Mouse (Mus musculus) embryonic stem cell, embryonic (primary cell): ENCODE measurements around the gene Atp6v0a4.

Source experiments
- CTCF ChIA-PET, 4 experiments: fragments of 300-600 bp in 2 of 4; fragments of 350-600 bp in 2 of 4; sonication (Branson Sonifier 250); formaldehyde crosslinking; loops; one replicate each; lab custom pipeline; 2022; ENCODE audit warnings: inconsistent platforms in 2 of 4; lab: Charles Lee
- POLR2A ChIA-PET, 4 experiments: fragments of 300-600 bp in 2 of 4; fragments of 350-600 bp in 2 of 4; sonication (Branson Sonifier 250); formaldehyde crosslinking; loops; one replicate each; lab custom pipeline; 2022; ENCODE audit warnings: antibody characterized with exemption in 4 of 4, inconsistent platforms in 1 of 4; lab: Charles Lee

Atp6v0a4 gene

DNA sequence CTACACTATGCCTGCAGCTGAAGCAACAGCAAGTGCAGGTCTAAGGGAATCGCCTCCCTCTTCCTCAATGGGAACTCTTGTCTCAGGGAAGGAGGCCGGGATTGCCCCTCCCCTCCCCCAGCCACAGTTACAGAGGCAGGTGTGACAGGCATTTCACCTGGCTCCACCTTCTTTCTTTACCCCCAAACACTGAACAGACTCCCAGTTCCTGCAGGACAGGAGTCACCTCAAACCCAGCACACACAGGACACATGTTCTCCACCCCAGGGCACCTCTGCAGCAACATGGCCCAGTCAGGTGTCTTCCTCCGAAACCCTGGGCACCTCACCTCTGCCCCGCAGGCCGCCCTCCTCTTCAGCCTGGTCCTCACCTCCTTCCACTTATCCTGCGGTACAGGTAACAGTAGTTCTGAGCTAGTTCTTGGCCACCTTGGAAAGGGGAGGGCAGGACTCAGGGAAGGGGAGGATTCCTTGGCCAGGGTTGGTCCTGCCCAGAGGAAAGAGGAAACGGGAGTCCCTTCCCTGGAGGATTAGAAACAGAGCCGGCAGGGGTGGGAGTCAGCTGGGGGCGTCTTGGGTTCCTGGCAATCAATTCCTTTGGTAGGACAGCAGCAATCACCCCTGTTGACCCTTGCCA is 15.1 kb downstream of the Atp6v0a4 start, which contains the start of gene Tmem213:
Gene Tmem213, plus strand, starts transcription at position 96 of the 636 bp plus-strand sequence.
- CTCF ChIA-PET, result no interaction called here
- POLR2A ChIA-PET, result interaction anchor here in 1 of 4 experiments (0.8 to 1.1 kb wide), 2 partner anchors 9 to 37 kb away, joined by 3 to 4 read pairs; no protein-coding TSS in a partner anchor

DNA sequence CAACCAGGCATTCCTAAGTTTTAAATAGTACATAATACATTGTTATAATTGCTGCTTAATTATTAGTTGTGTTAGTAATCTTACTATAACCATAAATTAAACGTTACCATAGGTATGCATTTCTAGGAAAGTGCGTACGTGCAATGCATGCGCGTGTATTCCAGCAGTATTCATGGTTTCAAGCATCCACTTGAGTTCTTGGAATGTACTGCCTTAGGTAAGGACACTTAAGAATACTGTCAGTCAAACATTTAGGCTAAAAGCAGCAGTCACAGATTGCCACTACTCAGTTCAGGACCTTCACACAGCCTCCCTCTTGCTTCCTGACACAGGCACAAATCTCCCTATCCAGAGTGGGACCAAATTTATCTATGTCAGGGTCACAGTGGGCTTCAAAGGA is 15.9 kb downstream of the Atp6v0a4 start:
- ChIA-PET CTCF (no interaction called here), POLR2A (interaction anchor here in 1 of 4 experiments (1.1 kb wide), 1 partner anchor 38 kb away, joined by 4 read pairs; no protein-coding TSS in a partner anchor)

DNA sequence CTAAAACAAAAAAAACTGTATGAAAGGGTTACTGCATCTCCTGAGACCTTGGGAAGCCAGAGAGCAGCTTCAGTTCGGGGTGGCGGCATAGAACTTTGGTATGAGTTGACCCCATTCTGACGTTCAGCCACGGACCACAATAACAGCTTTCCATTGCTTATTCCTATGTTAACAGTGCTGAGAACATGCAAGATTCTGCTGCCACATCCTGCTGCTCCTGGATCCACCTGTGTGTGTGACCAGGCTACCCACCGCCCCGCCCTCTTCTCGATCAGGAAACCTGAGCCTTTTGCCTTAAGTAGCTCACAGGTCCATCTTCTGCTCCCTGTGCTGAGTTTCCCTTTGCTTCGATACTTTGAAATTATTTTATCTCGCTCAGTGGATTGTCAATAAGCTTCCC is 18.5 kb downstream of the Atp6v0a4 start:
- ChIA-PET CTCF (no interaction called here), POLR2A (interaction anchor here (0.7 to 2.5 kb wide), 5 partner anchors 9 to 36 kb away, joined by 3 to 8 read pairs (median 4); no protein-coding TSS in a partner anchor)

DNA sequence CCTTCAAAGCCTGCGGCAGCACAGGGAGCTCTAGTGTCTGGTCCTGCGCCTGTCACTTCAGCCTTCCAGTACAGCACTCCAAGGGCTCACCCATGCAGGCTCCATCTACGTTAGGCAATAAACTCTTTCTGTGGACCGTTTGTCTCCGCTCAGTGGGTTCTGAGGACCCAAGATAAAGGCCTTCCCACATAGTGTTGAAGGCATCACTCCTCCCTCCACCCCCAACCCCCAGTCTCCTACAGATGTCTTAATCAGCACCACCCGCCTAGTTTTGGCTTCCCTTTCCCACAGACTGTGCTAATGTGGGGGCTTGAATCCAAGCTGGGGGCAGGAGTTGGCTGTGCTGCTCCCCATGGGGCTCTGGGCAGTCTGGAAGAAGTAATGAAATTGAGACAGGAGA is 20.6 kb downstream of the Atp6v0a4 start:
- ChIA-PET POLR2A (interaction anchor here in 3 of 4 experiments (0.5 to 1.2 kb wide), 5 partner anchors 11 to 447 kb away, joined by 3 to 6 read pairs (median 3); partner anchors contain the start of gene Luc7l2 (in 1 of the 3)), CTCF (interaction anchor here in 1 of 4 experiments (1.4 kb wide), 1 partner anchor 201 kb away, joined by 3 read pairs; no protein-coding TSS in a partner anchor)

DNA sequence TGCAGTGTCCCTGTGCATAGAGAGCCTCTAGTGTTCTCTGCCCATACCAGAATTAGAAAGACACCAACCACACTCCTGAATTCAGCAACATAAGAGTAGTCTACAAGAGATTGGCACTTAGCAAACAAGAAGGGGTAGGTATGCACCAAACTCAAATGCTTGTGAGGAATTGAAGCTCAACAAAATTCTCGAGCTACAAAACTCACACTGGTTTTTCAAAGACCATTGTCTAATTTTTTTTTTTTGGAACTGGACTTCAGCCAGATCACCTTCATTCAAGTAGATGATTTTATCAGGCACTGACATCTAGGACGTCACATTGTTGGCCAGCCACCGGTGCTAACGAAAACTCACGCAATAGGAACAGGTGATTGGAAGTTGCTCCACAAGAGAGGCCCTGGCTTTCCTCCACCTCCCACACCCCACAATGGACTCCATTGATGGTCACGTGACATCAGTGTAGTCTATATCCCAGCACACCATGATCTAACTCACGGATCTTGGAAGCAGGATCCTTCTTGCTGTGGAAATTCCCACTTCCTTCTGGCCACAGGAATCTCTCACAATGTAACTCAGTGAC is 22.1 kb downstream of the Atp6v0a4 start:
- POLR2A ChIA-PET, result interaction anchor here in 2 of 4 experiments (0.6 to 1.1 kb wide), 4 partner anchors 8 to 69 kb away, joined by 3 read pairs; no protein-coding TSS in a partner anchor
- CTCF ChIA-PET, result interaction anchor here in 1 of 4 experiments (0.5 kb wide), 1 partner anchor 95 kb away, joined by 3 read pairs; no protein-coding TSS in a partner anchor

DNA sequence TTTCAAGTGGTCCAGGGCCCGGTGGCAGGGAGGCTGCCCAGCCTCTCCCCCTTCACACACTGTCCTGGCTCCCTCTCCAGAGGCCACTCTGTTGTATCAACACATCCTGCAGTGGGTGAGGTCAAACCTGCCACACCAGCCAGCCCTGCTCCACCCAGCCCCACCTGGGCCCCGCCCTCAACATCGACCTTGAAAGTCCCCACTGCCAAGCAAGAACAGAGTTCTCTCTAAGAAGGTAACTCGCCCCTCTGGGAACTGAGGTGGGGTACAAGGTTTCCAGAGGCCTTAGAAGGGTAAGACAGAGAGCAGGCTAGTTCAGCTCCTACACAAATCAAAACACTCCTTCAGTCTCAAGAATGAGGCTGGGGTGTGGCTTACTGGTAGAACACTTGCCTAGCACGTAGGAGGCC is 27.4 kb downstream of the Atp6v0a4 start:
- POLR2A ChIA-PET, result interaction anchor here in 2 of 4 experiments (0.8 to 1.5 kb wide), 2 partner anchors 10 to 24 kb away, joined by 3 to 8 read pairs; no protein-coding TSS in a partner anchor
- CTCF ChIA-PET, result no interaction called here

DNA sequence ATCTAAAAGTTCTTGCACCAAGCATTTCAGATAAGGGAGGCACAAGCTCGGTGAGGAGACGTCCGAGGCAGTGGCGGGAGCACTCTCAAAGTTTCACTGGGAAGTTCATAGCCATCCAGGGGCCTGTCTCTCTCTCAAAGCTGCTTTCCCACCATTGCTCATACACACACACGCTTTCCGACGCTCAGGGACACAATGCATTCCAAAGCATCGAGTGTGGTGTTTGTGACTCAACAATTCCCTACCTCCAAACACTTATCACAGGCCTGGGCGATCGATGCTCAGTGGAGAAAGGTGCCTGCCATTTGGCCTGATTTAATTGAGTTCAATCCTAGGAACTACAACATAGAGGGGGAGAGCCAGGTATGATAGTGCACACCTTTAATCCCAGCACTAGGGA is 29.7 kb downstream of the Atp6v0a4 start:
- CTCF ChIA-PET, result interaction anchor here in 1 of 4 experiments (0.7 kb wide), 1 partner anchor 351 kb away, joined by 3 read pairs; no protein-coding TSS in a partner anchor
- POLR2A ChIA-PET, result interaction anchor here in 1 of 4 experiments (1.1 to 1.2 kb wide), 2 partner anchors 8 to 25 kb away, joined by 3 read pairs; no protein-coding TSS in a partner anchor

DNA sequence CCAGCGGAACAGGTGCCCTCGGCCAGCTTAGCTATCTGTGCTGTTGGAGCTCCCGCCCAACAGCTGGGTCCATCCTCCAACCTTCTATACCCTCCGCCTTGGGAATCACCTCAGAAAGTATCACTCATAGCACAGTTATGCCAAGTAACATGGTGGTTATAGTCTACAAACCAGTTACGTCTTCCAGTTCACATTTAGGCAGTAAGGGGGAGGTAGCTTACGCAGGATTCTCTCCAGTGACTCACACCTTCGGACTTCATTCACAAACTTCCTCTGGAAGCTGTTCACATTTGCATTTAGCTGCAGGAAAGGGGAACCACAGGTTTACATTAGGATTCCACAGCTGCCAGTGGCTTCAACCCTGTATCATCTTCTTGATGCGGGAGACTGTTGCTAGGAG is 31.8 kb downstream of the Atp6v0a4 start:
- ChIA-PET CTCF (no interaction called here), POLR2A (interaction anchor here in 1 of 4 experiments (0.8 to 1.6 kb wide), 2 partner anchors 11 kb away, joined by 3 read pairs; no protein-coding TSS in a partner anchor)

DNA sequence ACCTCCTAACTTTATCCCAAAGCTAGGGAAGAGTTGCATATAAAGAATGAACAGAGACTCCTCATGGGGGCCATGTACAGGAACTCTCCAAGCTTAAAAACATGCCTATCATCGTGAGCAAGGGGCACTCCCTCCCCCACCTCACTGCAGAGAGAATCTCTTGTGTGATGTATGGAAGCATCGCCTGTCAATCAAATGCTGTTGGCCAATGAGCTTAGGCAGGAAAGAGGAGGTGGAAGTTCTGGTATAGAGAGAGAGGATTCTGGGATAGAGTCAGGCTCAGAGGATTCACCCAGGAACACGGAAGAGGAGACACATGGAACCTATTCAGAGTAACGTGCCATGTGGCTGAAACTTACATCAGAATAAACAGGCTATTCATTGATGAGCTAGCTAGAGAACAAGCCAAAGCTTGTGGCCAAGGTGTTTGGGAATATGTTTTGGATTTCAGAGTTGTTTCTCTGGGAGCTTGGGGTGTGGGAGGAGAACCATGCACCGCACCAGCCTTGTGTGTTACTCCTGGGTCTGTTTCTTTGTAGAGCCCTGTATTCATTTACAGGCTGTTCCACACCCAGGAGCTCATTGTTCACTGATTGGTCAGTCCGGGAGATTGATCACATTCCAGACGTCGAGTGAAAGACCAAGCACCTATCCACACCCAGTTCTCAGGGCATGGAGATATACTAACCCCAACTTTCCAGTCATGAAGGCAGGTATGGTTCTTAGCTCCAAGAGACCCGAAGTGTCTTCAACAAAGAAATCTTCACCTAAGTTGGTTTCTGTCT is 37.0 kb downstream of the Atp6v0a4 start:
- CTCF ChIA-PET, result no interaction called here
- POLR2A ChIA-PET, result interaction anchor here in 3 of 4 experiments (0.6 to 1.0 kb wide), 4 partner anchors 15 to 464 kb away, joined by 3 to 8 read pairs (median 4); partner anchors contain the start of genes Luc7l2 (in 1 of the 3) and Ttc26 (in 1 of the 3)

DNA sequence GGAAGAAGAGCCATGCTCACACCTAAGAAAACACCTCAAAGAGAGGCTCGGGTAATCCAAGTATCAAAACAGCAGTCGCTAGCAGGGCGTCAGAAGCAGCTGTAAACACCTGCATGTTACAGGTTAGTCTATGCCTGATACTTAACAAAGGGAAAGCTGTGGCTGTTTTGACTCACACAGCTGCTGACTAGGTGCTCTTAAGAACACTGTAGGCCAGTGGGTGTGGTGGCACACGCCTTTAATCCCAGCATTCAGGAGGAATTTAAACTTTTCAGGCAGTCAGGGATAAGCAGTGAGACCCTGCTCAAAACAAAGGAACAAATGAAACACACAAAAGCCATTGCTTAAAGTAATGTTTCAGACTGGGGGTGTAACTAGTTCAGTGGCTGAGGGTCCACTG is 41.2 kb downstream of the Atp6v0a4 start:
- ChIA-PET CTCF (interaction anchor here in 2 of 4 experiments (0.5 to 0.7 kb wide), 2 partner anchors 24 to 215 kb away, joined by 4 to 8 read pairs; no protein-coding TSS in a partner anchor), POLR2A (interaction anchor here in 1 of 4 experiments (0.8 to 2.8 kb wide), 2 partner anchors 11 to 24 kb away, joined by 3 to 8 read pairs; no protein-coding TSS in a partner anchor)

DNA sequence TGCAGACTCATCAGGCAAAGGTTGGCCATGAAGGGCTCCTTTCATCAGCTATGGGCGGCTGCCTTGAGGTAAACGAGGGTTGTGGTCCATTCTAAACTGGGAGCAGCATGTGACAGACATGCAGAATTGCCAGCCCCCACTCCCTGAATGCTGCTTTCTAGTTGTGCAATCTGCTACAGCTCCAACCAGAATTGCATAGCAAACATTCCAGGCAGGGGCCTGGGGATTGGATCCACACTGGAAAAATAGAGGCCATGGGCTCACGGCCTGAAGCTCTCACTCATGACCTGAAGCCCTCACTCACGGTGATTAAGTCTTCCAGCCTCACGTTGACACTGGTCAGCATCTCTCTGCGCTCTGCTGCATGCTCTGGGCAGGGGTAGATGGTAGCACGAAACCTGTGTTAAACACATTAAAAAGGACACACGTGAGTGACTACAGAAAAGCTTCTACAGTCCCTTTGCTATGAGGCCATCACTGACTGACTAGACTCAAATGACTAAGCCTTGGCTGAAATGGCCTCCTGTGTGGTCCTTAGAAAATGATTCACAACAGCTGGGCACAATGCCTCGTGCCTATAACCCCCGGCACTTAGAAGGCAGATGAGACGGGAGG is 42.6 kb downstream of the Atp6v0a4 start:
- ChIA-PET POLR2A (interaction anchor here in 2 of 4 experiments (0.6 to 2.8 kb wide), 3 partner anchors 10 to 16 kb away, joined by 3 to 8 read pairs (median 3); no protein-coding TSS in a partner anchor), CTCF (interaction anchor here in 2 of 4 experiments (0.6 kb wide), 2 partner anchors 1178 to 1689 kb away, joined by 3 read pairs; no protein-coding TSS in a partner anchor)

DNA sequence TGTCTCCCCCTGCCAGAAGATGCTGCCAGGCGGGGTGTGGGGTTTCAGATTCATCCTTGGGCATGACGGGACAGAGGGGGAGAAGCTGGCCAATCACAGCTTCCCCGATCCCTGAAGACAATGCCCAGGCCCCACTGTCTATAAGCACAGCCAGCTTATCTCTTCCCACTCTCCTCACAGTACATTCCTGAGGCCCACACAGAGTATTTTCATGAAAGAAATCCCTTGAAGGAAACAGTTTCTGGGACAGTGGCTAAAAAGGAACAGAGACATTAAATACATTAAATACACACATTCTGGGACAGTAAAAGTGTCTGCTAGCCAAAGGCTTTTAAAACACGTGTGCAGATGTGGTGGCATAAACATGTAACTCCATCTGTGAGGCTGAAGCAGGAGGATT is 44.0 kb downstream of the Atp6v0a4 start:
- ChIA-PET CTCF (interaction anchor here in 1 of 4 experiments (0.8 kb wide), 1 partner anchor 21 kb away, joined by 4 read pairs; no protein-coding TSS in a partner anchor), POLR2A (interaction anchor here in 2 of 4 experiments (0.5 to 1.3 kb wide), 2 partner anchors 16 to 447 kb away, joined by 3 read pairs; no protein-coding TSS in a partner anchor)

DNA sequence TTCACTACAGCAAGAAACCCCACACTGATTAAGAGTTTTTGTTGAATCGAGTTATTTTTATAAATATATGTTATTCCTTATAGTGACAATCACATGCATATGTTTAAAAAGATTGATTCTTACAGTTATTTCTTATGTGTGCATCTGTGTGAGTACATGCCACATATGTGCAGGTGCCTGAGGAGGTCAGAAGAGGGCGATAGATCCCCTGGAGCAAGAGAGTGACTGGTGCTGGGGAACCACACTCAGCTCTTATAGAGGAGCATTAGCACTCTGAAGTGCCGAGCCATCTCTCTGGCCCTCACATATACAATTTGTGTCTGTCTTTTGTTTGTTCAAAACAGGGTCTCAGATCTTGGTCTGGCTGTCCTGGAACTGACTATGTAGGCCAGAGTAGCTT is 50.8 kb downstream of the Atp6v0a4 start:
- ChIA-PET CTCF (interaction anchor here (0.6 to 1.6 kb wide), 6 partner anchors 57 to 634 kb away, joined by 3 to 15 read pairs (median 4); no protein-coding TSS in a partner anchor), POLR2A (interaction anchor here in 1 of 4 experiments (0.6 to 1.2 kb wide), 4 partner anchors 10 to 39 kb away, joined by 3 read pairs; no protein-coding TSS in a partner anchor)

DNA sequence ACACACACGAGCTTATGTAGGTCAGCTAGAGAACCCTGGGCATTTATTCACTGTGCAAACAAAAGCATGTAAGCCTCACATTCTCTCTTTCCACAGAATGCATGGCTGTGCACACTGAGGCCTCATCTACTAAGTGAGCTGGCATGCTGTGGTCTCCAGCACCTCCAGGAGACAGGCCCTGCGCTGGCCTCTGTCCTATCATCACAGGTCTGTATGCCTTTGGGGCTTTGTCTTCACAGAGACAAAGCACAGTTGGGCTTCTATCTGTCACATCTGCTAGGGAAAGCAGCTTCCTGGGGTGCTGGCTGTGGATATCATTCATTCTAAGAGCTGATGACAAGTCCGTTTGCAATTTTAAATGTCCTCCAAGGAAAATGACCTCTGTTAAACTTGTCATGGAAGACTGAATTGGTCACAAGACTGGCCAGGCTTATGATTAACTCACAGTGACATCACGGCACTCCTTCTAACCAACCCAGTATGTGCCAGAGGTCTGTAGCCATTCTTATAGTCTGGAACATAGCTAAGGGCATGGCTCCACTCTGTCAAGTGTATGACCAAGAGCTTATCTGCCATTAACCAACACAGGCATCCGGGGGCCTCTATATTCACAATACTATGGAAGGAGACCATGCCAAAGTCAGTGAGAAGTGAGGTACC is 52.1 kb downstream of the Atp6v0a4 start:
- CTCF ChIA-PET, result interaction anchor here in 2 of 4 experiments (0.5 to 1.0 kb wide), 3 partner anchors 11 to 312 kb away, joined by 3 to 10 read pairs (median 4); no protein-coding TSS in a partner anchor

DNA sequence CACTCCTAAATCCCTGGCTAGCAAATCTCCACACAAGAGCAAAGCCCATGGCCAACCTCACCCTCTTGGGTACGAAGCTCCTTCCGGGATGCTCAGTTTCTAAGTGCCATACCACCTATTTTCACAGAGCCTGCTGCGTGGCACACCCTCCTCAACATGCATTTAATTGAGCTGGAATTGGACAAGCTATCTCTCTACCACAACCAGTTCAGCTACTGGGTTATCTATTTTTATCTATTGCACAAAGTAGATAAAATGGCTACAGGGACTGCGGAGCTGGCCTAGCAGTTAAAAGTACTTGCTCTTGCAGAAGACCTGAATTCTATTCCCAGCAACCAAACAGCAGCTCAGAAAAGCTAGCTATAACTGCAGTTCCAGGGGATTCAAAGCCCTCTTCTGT is 53.1 kb downstream of the Atp6v0a4 start:
- CTCF ChIA-PET, result interaction anchor here in 3 of 4 experiments (0.5 to 1.0 kb wide), 4 partner anchors 10 to 19 kb away, joined by 3 to 4 read pairs (median 3); no protein-coding TSS in a partner anchor
- POLR2A ChIA-PET, result interaction anchor here in 2 of 4 experiments (0.6 to 2.3 kb wide), 2 partner anchors 11 to 323 kb away, joined by 3 to 8 read pairs; no protein-coding TSS in a partner anchor

More for the DNA sequence above, 52.1 kb downstream of the Atp6v0a4 start:
- POLR2A ChIA-PET, result interaction anchor here in 3 of 4 experiments (0.6 to 2.3 kb wide), 6 partner anchors 10 to 566 kb away, joined by 3 to 8 read pairs (median 3); no protein-coding TSS in a partner anchor

DNA sequence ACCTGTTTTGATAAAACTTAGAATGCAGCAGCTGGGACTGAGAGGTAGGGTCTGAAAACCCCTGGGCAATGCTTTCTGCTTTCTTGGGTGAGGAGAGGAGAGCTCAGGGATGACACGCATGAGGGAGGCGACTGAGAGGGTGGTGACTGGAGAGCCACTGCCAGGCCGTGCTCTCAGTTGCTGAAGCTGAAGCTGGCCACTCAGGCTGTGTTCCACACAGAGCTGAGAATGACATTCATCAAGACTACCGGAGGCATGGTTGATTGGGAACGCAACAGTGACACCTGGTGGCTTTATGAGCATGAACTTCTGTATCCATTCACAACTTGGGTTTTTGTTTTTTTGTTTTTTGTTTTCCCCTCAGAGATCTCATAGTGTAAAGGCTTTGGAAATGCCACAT is 58.2 kb downstream of the Atp6v0a4 start:
- POLR2A ChIA-PET, result interaction anchor here in 2 of 4 experiments (0.9 to 1.3 kb wide), 2 partner anchors 11 to 16 kb away, joined by 3 read pairs; no protein-coding TSS in a partner anchor
- CTCF ChIA-PET, result interaction anchor here (0.5 to 2.4 kb wide), 18 partner anchors 11 to 617 kb away, joined by 3 to 18 read pairs (median 3); no protein-coding TSS in a partner anchor
